Mouse (Mus musculus) ES-Bruce4 (cell line): ENCODE data around the gene Cttn. TPM values are rescaled to one million over a fixed set of nuclear protein-coding genes. Genes with fewer than 3 reads are reported as not detected.

Experiments used
- H3K27ac ChIP-seq: 2 replicates; pipeline ENCODE4 v1.5.1; 2012; ENCODE audit warnings: low read length, inconsistent platforms; ENCODE audit not compliant: insufficient read depth
- H3K27me3 ChIP-seq: 2 replicates; pipeline ENCODE4 v1.6.1; 2012; ENCODE audit warnings: mild to moderate bottlenecking, low read length, inconsistent platforms; ENCODE audit not compliant: control insufficient read depth, poor library complexity, insufficient read depth, severe bottlenecking
- H3K36me3 ChIP-seq: 2 replicates; pipeline ENCODE4 v1.6.1; 2012; ENCODE audit warnings: inconsistent platforms, mild to moderate bottlenecking, low read length, moderate library complexity; ENCODE audit not compliant: control insufficient read depth, poor library complexity, insufficient read depth, severe bottlenecking
- H3K4me1 ChIP-seq: one replicate; pipeline ENCODE4 v1.8.1; 2011; ENCODE audit warnings: low read length; ENCODE audit not compliant: control insufficient read depth, insufficient read depth
- H3K4me3 ChIP-seq: 2 replicates; pipeline ENCODE4 v1.5.1; 2011; ENCODE audit warnings: low read depth, mild to moderate bottlenecking, low read length
- H3K9ac ChIP-seq: 2 replicates; pipeline ENCODE4 v1.6.1; 2012; ENCODE audit warnings: low read depth, mild to moderate bottlenecking, inconsistent platforms; ENCODE audit not compliant: poor library complexity, severe bottlenecking
- H3K9me3 ChIP-seq: replicated peaks from 2 replicates; pipeline ENCODE4 v1.6.1; 2012; ENCODE audit warnings: mild to moderate bottlenecking, low read length, inconsistent platforms; ENCODE audit not compliant: control insufficient read depth, poor library complexity, insufficient read depth, severe bottlenecking
- CTCF ChIP-seq: IDR thresholded peaks from one replicate; pipeline ENCODE4 v1.8.1; 2011; ENCODE audit warnings: low read depth, low read length
- EP300 ChIP-seq: IDR thresholded peaks from 2 replicates; pipeline ENCODE4 v1.6.1; 2011; ENCODE audit warnings: low read depth, low read length; ENCODE audit not compliant: insufficient read depth
- POLR2A ChIP-seq: IDR thresholded peaks from one replicate; pipeline ENCODE4 v1.8.1; 2011; ENCODE audit warnings: low read length; ENCODE audit not compliant: insufficient read depth
- polyA plus RNA-seq: library from polyadenylated mRNA; stranded (reverse); fragments of >200 nt; gene quantifications from 2 replicates; pipeline ENCODE4 v1.2.4, GENCODE M21; 2011; ENCODE audit warnings: low read depth; ENCODE audit not compliant: missing spikeins, insufficient read depth, insufficient read length

Cttn gene
- 162 and 185 TPM in 2 replicates for polyA plus RNA-seq

DNA sequence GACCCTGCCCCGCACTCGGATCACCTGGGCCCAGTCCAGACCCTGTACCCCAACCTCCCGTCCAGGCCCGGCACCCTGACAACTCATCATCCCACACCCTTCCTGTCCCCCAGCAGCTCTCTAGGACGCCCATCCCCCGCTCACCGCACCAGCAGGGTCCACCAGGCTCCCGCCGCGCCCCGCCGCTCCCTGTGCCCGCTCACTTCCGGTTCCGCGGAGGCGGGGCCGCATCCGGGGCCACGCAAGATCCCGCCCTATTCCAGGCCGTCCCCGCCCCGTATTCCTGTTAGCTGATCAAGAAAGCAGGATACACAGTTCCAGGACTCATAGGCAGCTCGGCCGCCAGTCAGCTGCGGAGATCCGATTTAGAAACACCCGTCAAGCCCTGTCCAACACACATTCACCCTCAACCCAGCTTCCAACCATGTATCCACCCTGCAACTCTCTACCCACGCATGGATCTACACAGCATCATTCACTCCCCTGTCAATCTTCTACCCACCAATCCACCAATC, at the start of gene Cttn:
TSS of gene Cttn (minus strand) at position 465 of the 515 bp plus-strand sequence.
- no peaks in the 10 kb centered on the region for H3K9me3 ChIP-seq
- TF ChIP-seq CTCF = no peak
- TF ChIP-seq POLR2A = peak; percentile 49
- no peak for TF ChIP-seq EP300
- H3K27ac ChIP-seq = 0 out of 2 replicates have a peak within 1 kb of the TSS, but pooled peaks have one; percentile 19
- peaks cover 6% of the 10 kb centered on the region for H3K4me1 ChIP-seq
- H3K27me3 ChIP-seq = no peaks in the 10 kb centered on the region
- peak within 1 kb of the TSS; percentile 84 for H3K4me3 ChIP-seq
- peak within 1 kb of the TSS; percentile 85 for H3K9ac ChIP-seq
- 0 out of 2 replicates have a peak, but pooled peaks cover 2% of the 10 kb centered on the region for H3K36me3 ChIP-seq

DNA sequence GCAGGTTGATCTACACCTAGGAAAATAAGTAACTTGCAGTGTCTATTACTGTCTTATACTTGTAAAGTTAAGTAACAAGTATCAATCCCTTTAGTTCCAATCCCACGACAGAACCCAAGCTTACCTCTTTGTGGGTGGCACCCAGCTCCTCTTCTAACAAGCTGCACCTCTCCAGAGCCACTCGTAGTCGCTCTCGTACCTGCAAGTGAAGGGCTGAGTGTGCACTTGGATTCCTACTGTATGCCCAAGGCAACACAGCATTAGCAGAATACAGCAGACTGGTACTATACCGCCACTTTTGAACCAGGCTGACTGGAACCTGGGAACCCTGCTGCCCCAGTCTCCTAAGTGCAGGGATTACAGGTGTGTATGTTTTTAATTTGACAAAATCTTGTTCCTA, 49.0 kb upstream of the Cttn start:
- TF ChIP-seq EP300 (no peak), CTCF (no peak), POLR2A (no peak)
- Histone ChIP-seq H3K36me3 (peaks cover 22% of the 10 kb centered on the region), H3K9me3 (no peaks in the 10 kb centered on the region), H3K9ac (no peak overlapping the region), H3K27me3 (no peaks in the 10 kb centered on the region), H3K4me1 (no peaks in the 10 kb centered on the region), H3K4me3 (no peak overlapping the region), H3K27ac (no peak overlapping the region)

DNA sequence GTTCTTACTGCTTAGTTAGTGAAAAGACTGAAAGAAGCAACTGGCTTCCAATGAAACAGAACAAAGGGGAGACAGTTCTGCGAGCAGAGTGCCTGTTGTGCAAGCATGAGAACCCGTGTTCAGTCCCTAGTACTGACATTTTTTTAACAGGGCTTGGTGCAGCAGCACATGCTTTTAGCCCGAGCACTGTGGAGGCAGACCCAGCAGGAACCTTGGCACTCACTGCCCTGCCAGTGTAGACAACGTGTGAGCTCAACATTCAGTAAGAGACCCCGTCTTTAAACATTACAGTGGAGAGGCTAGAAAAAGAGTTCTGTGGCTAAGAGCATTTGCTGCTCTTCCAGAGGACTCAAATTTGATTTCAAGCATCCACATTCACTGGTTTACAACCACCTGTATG, 45.9 kb upstream of the Cttn start:
- no peaks in the 10 kb centered on the region for H3K4me1 ChIP-seq
- no peak overlapping the region for H3K4me3 ChIP-seq
- no peak overlapping the region for H3K9ac ChIP-seq
- H3K27ac ChIP-seq = no peak overlapping the region
- TF ChIP-seq EP300 = no peak
- TF ChIP-seq POLR2A = no peak
- TF ChIP-seq CTCF = no peak
- peaks cover 27% of the 10 kb centered on the region for H3K36me3 ChIP-seq
- H3K9me3 ChIP-seq = no peaks in the 10 kb centered on the region
- H3K27me3 ChIP-seq = no peaks in the 10 kb centered on the region

DNA sequence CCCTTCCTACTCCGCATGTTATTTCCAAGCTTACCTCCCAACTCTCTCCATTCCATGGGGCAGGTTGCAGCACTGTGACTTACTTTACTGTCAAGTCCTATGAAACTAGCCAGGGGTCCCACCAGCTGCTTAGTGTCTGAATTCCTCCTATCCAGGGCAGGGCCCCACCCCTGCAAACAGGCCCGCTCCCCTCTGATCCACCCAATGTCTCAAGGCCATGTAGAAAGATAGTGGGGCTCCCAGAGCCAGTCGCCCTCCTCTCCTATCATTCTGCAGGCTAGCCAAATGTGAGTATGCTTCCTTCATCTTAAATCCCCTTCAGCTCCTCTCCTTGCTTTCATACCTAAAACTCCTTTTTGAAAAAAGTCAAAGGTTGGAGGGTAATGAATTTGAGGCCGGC, 38.3 kb upstream of the Cttn start:
- Histone ChIP-seq H3K9me3 (no peaks in the 10 kb centered on the region), H3K27ac (no peak overlapping the region), H3K36me3 (peaks cover 17% of the 10 kb centered on the region), H3K27me3 (no peaks in the 10 kb centered on the region), H3K4me1 (no peaks in the 10 kb centered on the region), H3K4me3 (no peak overlapping the region), H3K9ac (no peak overlapping the region)
- TF ChIP-seq EP300 = no peak
- no peak for TF ChIP-seq CTCF
- TF ChIP-seq POLR2A = no peak

DNA sequence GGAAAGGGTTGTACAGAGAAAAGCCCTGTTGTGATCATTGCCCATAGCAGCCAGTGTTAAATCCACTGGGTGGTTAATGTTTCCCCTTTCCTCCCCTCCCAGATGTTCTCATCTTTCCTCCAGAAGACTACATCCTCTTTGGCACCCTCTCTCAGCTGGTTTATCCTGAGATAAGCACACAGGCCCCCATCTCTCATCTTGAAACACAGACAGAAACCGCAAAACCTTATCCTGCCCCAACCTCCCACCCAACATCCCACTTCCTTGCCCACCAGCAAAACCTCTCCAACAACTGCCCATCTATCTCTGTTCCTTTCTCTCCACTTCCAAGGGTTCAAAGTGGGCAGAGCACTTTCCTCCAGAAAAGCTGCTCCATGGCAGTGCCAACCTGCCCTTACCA, 36.0 kb upstream of the Cttn start:
- H3K36me3 ChIP-seq = peaks cover 17% of the 10 kb centered on the region
- H3K27me3 ChIP-seq = no peaks in the 10 kb centered on the region
- no peak overlapping the region for H3K4me3 ChIP-seq
- TF ChIP-seq POLR2A = no peak
- no peak for TF ChIP-seq EP300
- no peak for TF ChIP-seq CTCF
- H3K27ac ChIP-seq = no peak overlapping the region
- H3K4me1 ChIP-seq = no peaks in the 10 kb centered on the region
- H3K9me3 ChIP-seq = no peaks in the 10 kb centered on the region
- H3K9ac ChIP-seq = no peak overlapping the region

DNA sequence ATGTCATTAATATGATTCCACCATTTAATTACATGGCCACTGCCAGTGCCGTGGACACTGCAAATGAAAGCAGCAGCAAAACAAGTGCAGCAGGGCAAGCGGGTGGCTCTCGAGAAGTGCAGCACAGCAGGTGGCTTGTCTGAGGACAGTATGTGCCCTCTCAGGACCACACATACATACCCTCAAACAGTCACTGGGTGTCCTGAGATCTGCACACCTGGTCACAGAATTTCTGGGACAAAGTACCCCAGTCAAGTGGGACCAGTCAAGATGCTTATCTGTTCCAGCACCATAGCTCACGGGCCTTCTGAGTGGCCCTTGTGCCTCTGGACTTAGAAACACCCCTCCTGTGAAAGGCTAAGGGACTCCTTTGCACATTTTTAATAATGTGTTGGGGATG, 33.1 kb upstream of the Cttn start:
- Histone ChIP-seq H3K4me1 (no peaks in the 10 kb centered on the region), H3K36me3 (peaks cover 12% of the 10 kb centered on the region), H3K4me3 (no peak overlapping the region), H3K27me3 (no peaks in the 10 kb centered on the region), H3K27ac (no peak overlapping the region), H3K9me3 (no peaks in the 10 kb centered on the region), H3K9ac (no peak overlapping the region)
- no peak for TF ChIP-seq EP300
- TF ChIP-seq CTCF = no peak
- no peak for TF ChIP-seq POLR2A
